Mouse (Mus musculus) kidney, adult 2 months (tissue): Measurements from ENCODE around the gene Epn1. TPM values are rescaled to one million over a fixed set of nuclear protein-coding genes. Genes with fewer than 3 reads are reported as not detected.

Experiments
- DNase-seq: peaks from one replicate; pipeline ENCODE4 v3.0.0; 2021
- H3K27ac ChIP-seq: fragments of 200-500 bp; 2 replicates; pipeline ENCODE4 v1.5.1; 2012; ENCODE audit warnings: low read depth, low read length, control low read depth, inconsistent platforms; ENCODE audit not compliant: insufficient read depth
- H3K27me3 ChIP-seq: fragments of 200-500 bp; replicated peaks from 2 replicates; pipeline ENCODE4 v1.6.1; 2012; ENCODE audit warnings: mild to moderate bottlenecking, moderate library complexity, low read length, inconsistent platforms; ENCODE audit not compliant: control insufficient read depth, insufficient read depth
- H3K36me3 ChIP-seq: fragments of 200-500 bp; 2 replicates; pipeline ENCODE4 v1.6.1; 2012; ENCODE audit warnings: mild to moderate bottlenecking, moderate library complexity, low read length, inconsistent platforms; ENCODE audit not compliant: control insufficient read depth, insufficient read depth
- H3K4me1 ChIP-seq: fragments of 200-500 bp; 2 replicates; pipeline ENCODE4 v1.6.1; 2011; ENCODE audit warnings: low read length; ENCODE audit not compliant: control insufficient read depth, insufficient read depth
- H3K4me3 ChIP-seq: fragments of 200-500 bp; 2 replicates; pipeline ENCODE4 v1.5.1; 2011; ENCODE audit warnings: mild to moderate bottlenecking, low read depth, low read length, control low read depth; ENCODE audit not compliant: insufficient read depth
- CTCF ChIP-seq: fragments of 200-500 bp; conservative IDR thresholded peaks from 2 replicates; pipeline ENCODE4 v1.5.1; 2011; ENCODE audit warnings: low read depth, mild to moderate bottlenecking, control low read depth, low read length, moderate library complexity, mixed read lengths; ENCODE audit not compliant: insufficient read depth, insufficient read length
- POLR2A ChIP-seq: fragments of 200-500 bp; IDR thresholded peaks from one replicate; pipeline ENCODE4 v1.6.1; 2011; ENCODE audit warnings: low read depth, low read length, control low read depth
- WGBS: fragments of 180-500 bp; shearing (Covaris S2); methylation state at CpG from one replicate; pipeline ENCODE4 v1.1.7; 2018; 5-methylcytosine and 5-hydroxymethylcytosine counted together
- polyA plus RNA-seq: library from polyadenylated mRNA; depleted of rRNA; stranded (reverse); fragments of >200 nt; gene quantifications from 2 replicates; pipeline ENCODE4 v1.2.3, GENCODE M21; 2012

The Epn1 gene
- polyA plus RNA-seq, 1 experiment = 243 TPM

DNA sequence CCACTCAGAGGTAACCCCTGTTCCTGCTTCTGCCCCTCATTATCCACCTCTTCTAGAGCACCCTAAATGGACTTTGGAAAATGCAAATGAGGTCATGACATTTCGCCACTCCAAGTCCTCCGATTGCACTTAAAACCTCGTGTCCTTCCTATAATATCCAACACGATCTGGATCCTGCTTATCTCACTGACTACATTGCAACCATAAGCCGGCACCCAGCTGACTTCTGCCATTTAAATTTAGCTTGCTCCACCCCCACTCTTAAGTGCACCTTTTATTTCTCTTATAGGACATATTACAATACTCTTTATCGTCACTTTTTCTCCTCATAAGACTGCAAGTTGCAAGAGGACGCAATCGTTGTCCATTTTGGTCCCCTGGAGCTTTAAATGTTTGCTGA lies 42.6 kb upstream of the Epn1 start:
- H3K4me3 ChIP-seq = no peak overlapping the region
- 72% methylated on average over 8 of the region's 8 CpGs for WGBS
- no peak overlapping the region for H3K27ac ChIP-seq
- DNase-seq = no peak
- TF ChIP-seq POLR2A = no peak
- H3K36me3 ChIP-seq = no peaks in the 10 kb centered on the region
- H3K27me3 ChIP-seq = no peaks in the 10 kb centered on the region
- H3K4me1 ChIP-seq = peaks cover 3% of the 10 kb centered on the region; the same call in 1 of the 2 replicates

DNA sequence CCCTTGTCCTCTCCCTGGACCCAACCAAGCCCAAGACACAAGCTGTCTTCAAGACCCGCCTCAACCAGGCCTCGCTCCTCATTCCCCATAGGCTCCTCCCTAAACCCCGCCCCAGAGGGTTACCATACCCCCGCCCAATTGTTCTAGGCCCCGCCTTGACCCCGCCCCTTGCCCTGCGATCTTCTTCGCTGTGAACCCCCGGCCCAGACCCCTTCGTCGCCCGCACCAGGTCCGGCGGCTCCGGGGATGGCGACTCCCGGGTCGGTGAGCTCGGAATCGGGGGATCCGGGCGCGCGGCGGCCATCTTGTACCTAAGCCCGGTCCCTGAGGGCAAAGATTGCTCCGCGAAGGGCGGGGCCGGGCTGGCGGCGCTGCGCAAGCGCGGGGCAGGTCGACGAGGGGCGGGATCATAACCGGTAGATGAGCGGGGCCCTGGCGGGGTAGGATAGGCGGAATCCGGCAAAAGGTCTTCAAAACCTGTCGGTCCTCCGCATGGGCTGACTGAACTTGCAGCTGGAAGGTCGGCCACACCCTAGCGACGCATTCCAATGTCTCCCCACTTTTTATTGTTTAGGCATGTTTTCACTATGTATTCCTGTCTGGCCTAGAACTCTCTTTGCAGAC lies 41.8 kb upstream of the Epn1 start, which contains the start of gene Zfp784:
TSS of gene Zfp784 (minus strand) at position 338 of the 624 bp plus-strand sequence.
- H3K27me3 ChIP-seq = no peaks in the 10 kb centered on the region
- DNase-seq = peak; percentile 96
- TF ChIP-seq CTCF (no peak), POLR2A (peak; percentile 56)
- H3K4me1 ChIP-seq = peaks cover 3% of the 10 kb centered on the region; the same call in 1 of the 2 replicates
- WGBS = under 1% methylated on average over 48 of the region's 48 CpGs
- peak within 1 kb of the TSS; percentile 94 for H3K27ac ChIP-seq
- no peaks in the 10 kb centered on the region for H3K36me3 ChIP-seq
- peak within 1 kb of the TSS; percentile 73 for H3K4me3 ChIP-seq

DNA sequence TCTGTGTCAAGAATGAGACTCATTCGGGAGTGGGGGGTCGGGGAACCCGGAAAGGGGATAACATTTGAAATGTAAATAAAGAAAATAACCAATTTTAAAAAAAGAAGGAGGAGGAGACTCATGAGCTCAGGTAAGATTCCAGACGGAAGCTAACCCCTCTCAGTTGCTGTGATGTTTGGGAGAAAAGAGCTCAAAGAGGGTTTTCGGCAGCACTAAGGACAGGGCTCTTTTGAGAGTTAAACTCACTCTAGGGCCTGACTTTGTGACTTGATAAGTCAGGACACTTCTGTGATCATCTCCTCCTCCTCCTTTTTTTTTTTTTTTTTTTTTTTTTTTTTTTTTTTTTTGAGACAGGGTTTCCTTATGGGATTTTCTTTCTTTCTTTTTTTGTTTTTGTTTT lies 41.1 kb upstream of the Epn1 start:
- H3K36me3 ChIP-seq = no peaks in the 10 kb centered on the region
- TF ChIP-seq POLR2A (no peak), CTCF (no peak)
- H3K4me1 ChIP-seq = peaks cover 3% of the 10 kb centered on the region; the same call in 1 of the 2 replicates
- no peak for DNase-seq
- H3K27me3 ChIP-seq = no peaks in the 10 kb centered on the region
- no peak overlapping the region for H3K4me3 ChIP-seq
- 13% methylated on average over 5 of the region's 5 CpGs for WGBS
- no peak overlapping the region; the same call in 1 of the 2 replicates for H3K27ac ChIP-seq

DNA sequence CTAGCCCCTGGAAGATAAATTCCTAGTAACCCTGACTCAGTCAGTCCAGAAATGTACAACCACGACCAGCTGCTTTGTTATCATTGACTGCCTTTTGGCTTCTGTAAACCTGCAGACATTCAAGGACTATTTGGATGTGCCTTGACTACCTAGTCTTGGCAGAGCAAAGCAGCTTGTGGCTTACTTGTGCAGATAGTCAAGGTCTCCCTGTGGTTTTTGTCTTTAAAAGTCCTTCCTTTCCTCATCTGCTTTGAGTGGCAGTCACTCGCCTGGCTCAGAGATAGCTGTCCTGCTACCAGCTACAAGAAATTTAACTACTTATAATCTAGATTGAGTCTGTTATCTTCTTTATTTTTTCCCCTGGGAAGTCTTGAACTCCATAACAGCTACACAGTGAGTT lies 35.1 kb upstream of the Epn1 start:
- TF ChIP-seq POLR2A (no peak), CTCF (no peak)
- WGBS = 76% methylated on average over 2 of the region's 2 CpGs
- no peaks in the 10 kb centered on the region for H3K4me1 ChIP-seq
- H3K36me3 ChIP-seq = no peaks in the 10 kb centered on the region
- DNase-seq = no peak
- H3K27me3 ChIP-seq = no peaks in the 10 kb centered on the region
- H3K27ac ChIP-seq = no peak overlapping the region
- H3K4me3 ChIP-seq = no peak overlapping the region

DNA sequence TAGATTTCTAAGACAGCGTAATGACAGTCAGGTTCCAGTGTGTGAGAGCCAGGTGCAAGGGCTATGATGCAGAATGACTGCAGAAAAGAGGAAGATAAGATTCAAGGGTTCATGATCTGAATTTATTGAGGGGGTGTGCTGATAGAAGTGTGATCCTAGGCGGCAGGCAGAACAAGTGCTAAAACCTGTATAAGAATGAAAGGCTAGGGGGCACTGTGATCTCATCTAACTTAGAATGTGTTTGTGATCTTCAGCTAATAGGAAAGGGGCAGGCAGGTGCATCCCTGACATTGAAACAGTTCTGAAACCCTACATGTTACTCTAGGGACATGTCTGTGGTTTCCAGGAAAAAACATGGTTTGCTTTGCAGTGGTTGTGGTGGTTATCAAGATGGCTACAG lies 33.9 kb upstream of the Epn1 start:
- no peak overlapping the region for H3K4me3 ChIP-seq
- H3K27ac ChIP-seq = no peak overlapping the region
- H3K27me3 ChIP-seq = no peaks in the 10 kb centered on the region
- no peak for DNase-seq
- WGBS = 72% methylated on average over 2 of the region's 2 CpGs
- peaks cover 3% of the 10 kb centered on the region; the same call in 1 of the 2 replicates for H3K4me1 ChIP-seq
- no peaks in the 10 kb centered on the region for H3K36me3 ChIP-seq
- TF ChIP-seq POLR2A (no peak), CTCF (no peak)

DNA sequence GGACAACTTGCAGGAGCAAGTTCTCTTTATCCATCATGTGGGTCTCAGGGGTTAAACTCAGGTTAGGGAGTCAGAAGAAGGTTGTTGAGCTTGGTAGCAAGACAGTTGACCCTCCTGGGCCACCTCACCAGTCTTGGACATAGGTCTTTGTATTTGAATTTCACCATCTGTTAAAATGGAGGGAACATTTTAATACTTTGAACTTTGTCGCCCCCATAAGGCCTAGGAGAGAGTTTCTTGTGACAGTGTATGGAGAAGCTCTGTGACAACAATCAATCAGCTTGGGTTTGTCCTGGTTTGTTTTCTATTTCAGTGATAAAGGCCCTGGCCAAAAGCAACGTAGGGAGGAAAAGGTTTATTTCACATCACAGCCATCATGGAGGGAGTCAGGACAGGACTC lies 32.7 kb upstream of the Epn1 start:
- Histone ChIP-seq H3K4me3 (no peak overlapping the region), H3K4me1 (peaks cover 3% of the 10 kb centered on the region; the same call in 1 of the 2 replicates), H3K27me3 (no peaks in the 10 kb centered on the region), H3K27ac (no peak overlapping the region), H3K36me3 (no peaks in the 10 kb centered on the region)
- TF ChIP-seq POLR2A = no peak
- TF ChIP-seq CTCF = 0 out of 2 replicates have a peak, but pooled peaks have one; percentile 2
- peak; percentile 67 for DNase-seq
- WGBS = 23% methylated on average over 2 of the region's 2 CpGs

DNA sequence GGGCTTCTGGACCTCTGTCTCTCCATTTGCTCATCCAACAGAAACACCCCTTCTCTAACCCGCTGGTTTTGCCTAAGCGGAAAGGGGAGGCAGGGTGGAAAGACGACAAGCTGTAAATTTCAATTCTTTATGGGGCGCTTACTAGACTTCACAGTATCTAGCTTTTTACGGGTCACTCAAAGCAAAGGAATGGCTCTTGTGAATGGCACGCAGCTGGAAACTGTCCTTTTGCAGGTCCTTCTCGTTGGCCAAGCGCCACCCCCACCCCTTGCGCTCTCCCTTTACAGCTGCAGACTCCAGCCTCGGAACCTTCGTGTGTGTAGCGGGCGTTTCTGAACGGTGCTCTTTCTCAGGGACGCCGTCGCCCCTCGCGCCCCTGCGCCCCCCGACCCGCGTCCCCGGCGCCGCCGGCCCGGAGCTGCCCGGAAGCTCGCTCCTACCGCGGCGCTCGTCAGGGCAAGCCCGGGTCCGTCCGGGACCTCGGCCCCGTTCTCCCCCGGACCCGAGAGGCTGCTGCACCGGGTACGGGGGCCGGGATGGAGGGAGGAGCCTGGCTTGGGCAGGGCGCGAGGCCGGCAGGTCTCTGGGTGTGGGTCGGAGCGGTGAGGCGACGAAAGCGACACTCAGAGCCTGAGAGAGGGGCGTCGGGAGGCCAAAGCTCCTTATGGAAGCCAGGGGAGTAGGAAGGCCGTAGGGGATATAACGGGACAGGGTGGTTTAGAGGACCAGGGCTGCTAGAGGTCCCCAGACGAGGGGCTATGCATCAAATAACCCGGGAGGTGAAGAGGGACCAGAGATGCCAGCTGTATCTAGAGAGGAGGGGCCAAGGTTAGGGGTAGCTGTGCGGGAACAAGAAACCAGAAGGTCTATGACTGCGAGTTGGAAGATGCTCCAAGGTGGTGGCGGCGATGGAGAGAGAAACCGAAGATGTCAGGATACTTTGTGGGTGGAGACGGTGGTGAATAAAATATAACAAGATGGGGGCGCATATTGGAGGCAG lies 28.5 kb upstream of the Epn1 start, which contains the start of gene Zfp580:
TSS of gene Zfp580 (plus strand) at position 346 of the 1,000 bp plus-strand sequence.
- DNase-seq = peak; percentile 78
- Histone ChIP-seq H3K4me1 (peaks cover 5% of the 10 kb centered on the region; the same call in 1 of the 2 replicates), H3K27me3 (peaks cover 1% of the 10 kb centered on the region; the same call in 1 of the 2 replicates), H3K36me3 (no peaks in the 10 kb centered on the region), H3K4me3 (peak within 1 kb of the TSS; percentile 72), H3K27ac (peak within 1 kb of the TSS; percentile 42)
- TF ChIP-seq POLR2A (peak; percentile 8), CTCF (no peak)
- WGBS = 1% methylated on average over 61 of the region's 65 CpGs
